Mouse (Mus musculus) hindbrain, embryonic 13.5 days (tissue): ENCODE measurements around the gene Ssrp1. TPM values are rescaled to one million over a fixed set of nuclear protein-coding genes. Genes with fewer than 3 reads are reported as not detected.

Source experiments
- ATAC-seq: fragments of 200-750 bp; cut with Nextera tagmentation; 2 replicates; pipeline ENCODE4 v1.8.0; 2017; ENCODE audit warnings: moderate TSS enrichment; ENCODE audit not compliant: low FRiP score
- H3K27ac ChIP-seq: fragments of 300-500 bp; sonication (generic); 2 replicates; pipeline ENCODE4 v1.5.1; 2015; ENCODE audit warnings: inconsistent platforms, mild to moderate bottlenecking, moderate library complexity
- H3K27me3 ChIP-seq: fragments of 300-500 bp; sonication (generic); 2 replicates; pipeline ENCODE4 v1.6.1; 2015; ENCODE audit warnings: mild to moderate bottlenecking, inconsistent platforms
- H3K36me3 ChIP-seq: fragments of 300-500 bp; sonication (generic); 2 replicates; pipeline ENCODE4 v1.6.1; 2015; ENCODE audit warnings: mild to moderate bottlenecking, inconsistent platforms
- H3K4me1 ChIP-seq: fragments of 300-500 bp; sonication (generic); replicated peaks from 2 replicates; pipeline ENCODE4 v1.6.1; 2015; ENCODE audit warnings: inconsistent platforms
- H3K4me2 ChIP-seq: fragments of 300-500 bp; sonication (generic); 2 replicates; pipeline ENCODE4 v1.6.1; 2015; ENCODE audit warnings: inconsistent platforms, mild to moderate bottlenecking, moderate library complexity
- H3K4me3 ChIP-seq: fragments of 300-500 bp; sonication (generic); 2 replicates; pipeline ENCODE4 v1.5.1; 2015; ENCODE audit warnings: mild to moderate bottlenecking, inconsistent platforms
- H3K9ac ChIP-seq: fragments of 300-500 bp; sonication (generic); 2 replicates; pipeline ENCODE4 v1.6.1; 2015; ENCODE audit warnings: mild to moderate bottlenecking, inconsistent platforms
- H3K9me3 ChIP-seq: fragments of 300-500 bp; sonication (generic); 2 replicates; pipeline ENCODE4 v1.6.1; 2016; ENCODE audit warnings: inconsistent platforms
- WGBS: fragments of 180-500 bp; shearing (Covaris S2); methylation state at CpG from one replicate; pipeline ENCODE4 v1.1.7; 2015; 5-methylcytosine and 5-hydroxymethylcytosine counted together
- polyA plus RNA-seq: library from polyadenylated mRNA; unstranded; fragments of >200 nt; fragmentation: Nextera tagmentation; extraction: Ambion mirVana; gene quantifications from 2 replicates; pipeline ENCODE4 v1.2.1, GENCODE M21; 2015

Gene Ssrp1
- polyA plus RNA-seq, 1 experiment from 2014 or later: 190 TPM

- Histone ChIP-seq H3K27me3 (no peaks in the 10 kb centered on the region), H3K4me1 (peaks cover 48% of the 10 kb centered on the region), H3K9ac (peak overlapping the region; percentile 84; the same call in 1 of the 2 replicates), H3K4me2 (peak overlapping the region; percentile 80), H3K9me3 (no peaks in the 10 kb centered on the region), H3K4me3 (peak overlapping the region; percentile 68), H3K27ac (peak overlapping the region; percentile 93), H3K36me3 (peaks cover 57% of the 10 kb centered on the region)
- WGBS: 62% methylated on average over 10 of the region's 10 CpGs
- ATAC-seq: no peak
Observed at GRCm38 (mm10) chr2:85047081-85047480, 10.0 kb downstream of the Ssrp1 start.

GRCm38 (mm10) chr2:85047596-85048167 lies 10.6 kb downstream of the Ssrp1 start, which contains the start of gene Tnks1bp1:
Tnks1bp1 (plus strand) TSS chr2:85048022.
- no peaks in the 10 kb centered on the region for H3K9me3 ChIP-seq
- H3K9ac ChIP-seq: peak within 1 kb of the TSS; percentile 84
- no peaks in the 10 kb centered on the region for H3K27me3 ChIP-seq
- peak within 1 kb of the TSS; percentile 68 for H3K4me3 ChIP-seq
- 1% methylated on average over 42 of the region's 42 CpGs for WGBS
- H3K36me3 ChIP-seq: peaks cover 57% of the 10 kb centered on the region
- ATAC-seq: peak; percentile 89
- H3K4me1 ChIP-seq: peaks cover 49% of the 10 kb centered on the region
- H3K4me2 ChIP-seq: peak within 1 kb of the TSS; percentile 80
- H3K27ac ChIP-seq: peak within 1 kb of the TSS; percentile 93

GRCm38 (mm10) chr2:85048168-85048751 lies 11.2 kb downstream of the Ssrp1 start:
- H3K9ac ChIP-seq: peak overlapping the region; percentile 84
- peak overlapping the region; percentile 93 for H3K27ac ChIP-seq
- peaks cover 55% of the 10 kb centered on the region for H3K4me1 ChIP-seq
- peak overlapping the region; percentile 80 for H3K4me2 ChIP-seq
- H3K9me3 ChIP-seq: no peaks in the 10 kb centered on the region
- peaks cover 57% of the 10 kb centered on the region for H3K36me3 ChIP-seq
- WGBS: under 1% methylated on average over 33 of the region's 44 CpGs
- peak overlapping the region; percentile 68 for H3K4me3 ChIP-seq
- H3K27me3 ChIP-seq: no peaks in the 10 kb centered on the region
- ATAC-seq: peak; percentile 77

GRCm38 (mm10) chr2:85049277-85049676 lies 12.2 kb downstream of the Ssrp1 start:
- peaks cover 55% of the 10 kb centered on the region for H3K4me1 ChIP-seq
- no peaks in the 10 kb centered on the region for H3K9me3 ChIP-seq
- 66% methylated on average over 4 of the region's 4 CpGs for WGBS
- peak overlapping the region; percentile 80 for H3K4me2 ChIP-seq
- H3K9ac ChIP-seq: peak overlapping the region; percentile 84; the same call in 1 of the 2 replicates
- ATAC-seq: no peak
- no peaks in the 10 kb centered on the region for H3K27me3 ChIP-seq
- H3K27ac ChIP-seq: peak overlapping the region; percentile 93
- peak overlapping the region; percentile 68 for H3K4me3 ChIP-seq
- H3K36me3 ChIP-seq: peaks cover 57% of the 10 kb centered on the region

GRCm38 (mm10) chr2:85050001-85050634 lies 13.1 kb downstream of the Ssrp1 start:
- ATAC-seq: peak; percentile 4; the same call in 1 of the 2 replicates
- H3K9ac ChIP-seq: peak overlapping the region; percentile 62
- peaks cover 55% of the 10 kb centered on the region for H3K4me1 ChIP-seq
- H3K4me3 ChIP-seq: peak overlapping the region; percentile 68
- peak overlapping the region; percentile 80 for H3K4me2 ChIP-seq
- H3K9me3 ChIP-seq: no peaks in the 10 kb centered on the region
- H3K36me3 ChIP-seq: peaks cover 58% of the 10 kb centered on the region
- H3K27me3 ChIP-seq: no peaks in the 10 kb centered on the region
- WGBS: 8% methylated on average over 10 of the region's 10 CpGs
- peak overlapping the region; percentile 93 for H3K27ac ChIP-seq

GRCm38 (mm10) chr2:85050746-85051145 lies 13.7 kb downstream of the Ssrp1 start:
- Histone ChIP-seq H3K36me3 (peaks cover 57% of the 10 kb centered on the region), H3K4me1 (peaks cover 55% of the 10 kb centered on the region), H3K9ac (peak overlapping the region; percentile 62; the same call in 1 of the 2 replicates), H3K27me3 (no peaks in the 10 kb centered on the region), H3K27ac (peak overlapping the region; percentile 93), H3K9me3 (no peaks in the 10 kb centered on the region), H3K4me3 (peak overlapping the region; percentile 68), H3K4me2 (peak overlapping the region; percentile 80)
- ATAC-seq: no peak
- 52% methylated on average over 9 of the region's 9 CpGs for WGBS

GRCm38 (mm10) chr2:85053192-85053816 lies 16.3 kb downstream of the Ssrp1 start:
- no peak overlapping the region for H3K4me2 ChIP-seq
- no peak overlapping the region for H3K9ac ChIP-seq
- 86% methylated on average over 5 of the region's 5 CpGs for WGBS
- peaks cover 67% of the 10 kb centered on the region for H3K36me3 ChIP-seq
- no peak overlapping the region for H3K4me3 ChIP-seq
- no peaks in the 10 kb centered on the region for H3K27me3 ChIP-seq
- H3K27ac ChIP-seq: no peak overlapping the region
- H3K9me3 ChIP-seq: no peaks in the 10 kb centered on the region
- H3K4me1 ChIP-seq: peaks cover 41% of the 10 kb centered on the region
- no peak for ATAC-seq

- ATAC-seq: no peak
- peaks cover 95% of the 10 kb centered on the region for H3K36me3 ChIP-seq
- H3K4me3 ChIP-seq: no peak overlapping the region
- 75% methylated on average over 5 of the region's 5 CpGs for WGBS
- H3K27me3 ChIP-seq: no peaks in the 10 kb centered on the region
- H3K4me1 ChIP-seq: peaks cover 21% of the 10 kb centered on the region
- no peak overlapping the region for H3K9ac ChIP-seq
- H3K4me2 ChIP-seq: no peak overlapping the region
- H3K27ac ChIP-seq: no peak overlapping the region
- H3K9me3 ChIP-seq: no peaks in the 10 kb centered on the region
Observed at GRCm38 (mm10) chr2:85056711-85057110, 19.7 kb downstream of the Ssrp1 start.

GRCm38 (mm10) chr2:85059677-85060076 lies 22.6 kb downstream of the Ssrp1 start:
- Histone ChIP-seq H3K4me3 (no peak overlapping the region), H3K36me3 (peaks cover 95% of the 10 kb centered on the region), H3K9ac (no peak overlapping the region), H3K27me3 (no peaks in the 10 kb centered on the region), H3K4me1 (peaks cover 10% of the 10 kb centered on the region), H3K9me3 (no peaks in the 10 kb centered on the region), H3K27ac (no peak overlapping the region), H3K4me2 (no peak overlapping the region)
- 93% methylated on average over 6 of the region's 6 CpGs for WGBS
- ATAC-seq: no peak

- H3K9me3 ChIP-seq: no peaks in the 10 kb centered on the region
- ATAC-seq: peak; percentile 41
- no peak overlapping the region for H3K9ac ChIP-seq
- H3K4me1 ChIP-seq: peaks cover 10% of the 10 kb centered on the region
- WGBS: 35% methylated on average over 11 of the region's 11 CpGs
- H3K27me3 ChIP-seq: no peaks in the 10 kb centered on the region
- peak overlapping the region; percentile 14 for H3K4me3 ChIP-seq
- no peak overlapping the region for H3K27ac ChIP-seq
- peaks cover 96% of the 10 kb centered on the region for H3K36me3 ChIP-seq
- H3K4me2 ChIP-seq: peak overlapping the region; percentile 35
Observed at GRCm38 (mm10) chr2:85060591-85061060, 23.6 kb downstream of the Ssrp1 start.

- Histone ChIP-seq H3K9me3 (no peaks in the 10 kb centered on the region), H3K4me1 (peaks cover 10% of the 10 kb centered on the region), H3K27me3 (no peaks in the 10 kb centered on the region), H3K36me3 (peaks cover 96% of the 10 kb centered on the region), H3K27ac (no peak overlapping the region), H3K4me3 (peak overlapping the region; percentile 14), H3K9ac (no peak overlapping the region), H3K4me2 (peak overlapping the region; percentile 35)
- WGBS: 50% methylated on average over 10 of the region's 10 CpGs
- no peak; the same call in 1 of the 2 replicates for ATAC-seq
Observed at GRCm38 (mm10) chr2:85061107-85061541, 24.1 kb downstream of the Ssrp1 start.
